Mouse (Mus musculus) kidney, postnatal 25 days (tissue): ENCODE data around the gene Sec16a.
"Not testable (repeated sequence)": the region's sequence is repeated elsewhere in the genome, so short reads cannot be mapped to it uniquely, and the experiment has no call there.

Experiments used
- DNase-seq, 2 experiments: peaks; one replicate each; pipeline ENCODE4 v3.0.0; 2021; ENCODE audit warnings: mixed read lengths in 2 of 2

Sec16a gene

DNA sequence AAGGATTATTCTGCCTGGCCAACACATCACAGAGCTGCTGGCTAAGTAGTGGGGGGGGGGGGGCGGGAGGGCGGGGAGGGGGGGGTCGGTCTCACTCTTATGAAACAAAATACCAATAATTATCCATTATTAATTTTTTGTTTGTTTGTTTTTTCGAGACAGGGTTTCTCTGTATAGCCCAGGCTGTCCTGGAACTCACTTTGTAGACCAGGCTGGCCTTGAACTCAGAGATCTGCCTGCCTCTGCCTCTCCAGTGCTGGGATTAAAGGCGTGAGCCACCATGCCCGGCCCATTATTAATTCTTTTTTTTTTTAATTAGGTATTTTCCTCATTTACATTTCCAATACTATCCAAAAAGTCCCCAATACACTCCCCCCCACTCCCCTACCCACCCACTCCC, 64.1 kb downstream of the Sec16a start:
- DNase-seq: not testable (repeated sequence)

DNA sequence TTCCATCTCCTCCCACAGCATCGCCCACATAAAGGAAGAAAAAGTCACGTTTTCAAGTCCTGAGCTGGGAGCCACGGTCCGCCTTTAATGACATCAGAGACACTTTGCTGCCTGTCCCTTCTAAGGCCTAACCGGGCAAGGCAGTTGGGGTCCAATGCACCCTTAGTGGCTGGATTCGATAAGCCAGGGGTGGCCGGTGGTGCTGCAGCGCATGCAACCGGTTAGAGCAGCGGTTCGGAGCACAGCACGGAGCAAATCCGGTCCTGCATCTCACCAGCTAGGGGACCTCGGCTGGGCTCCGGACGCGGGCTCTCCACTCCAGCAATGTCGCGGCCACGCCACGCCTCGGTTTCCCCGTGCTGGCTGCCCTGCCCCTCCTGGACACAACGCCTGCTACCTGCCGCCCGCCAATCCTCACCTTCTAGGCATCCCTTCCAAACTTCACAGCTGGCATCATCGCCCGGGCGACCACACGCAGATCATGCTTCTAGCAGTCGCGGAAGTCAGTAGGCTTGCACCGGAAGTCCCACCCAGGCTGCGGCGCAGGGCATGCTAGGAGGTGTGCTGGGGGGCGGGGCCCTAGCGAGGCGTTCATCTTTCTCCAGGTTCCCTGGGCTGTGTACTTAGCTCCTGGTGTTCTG, 64.8 kb downstream of the Sec16a start, which contains the start of gene Snapc4:
TSS of gene Snapc4 (minus strand) at position 523 of the 641 bp plus-strand sequence.
- DNase-seq: peak; percentile 91 to 95

DNA sequence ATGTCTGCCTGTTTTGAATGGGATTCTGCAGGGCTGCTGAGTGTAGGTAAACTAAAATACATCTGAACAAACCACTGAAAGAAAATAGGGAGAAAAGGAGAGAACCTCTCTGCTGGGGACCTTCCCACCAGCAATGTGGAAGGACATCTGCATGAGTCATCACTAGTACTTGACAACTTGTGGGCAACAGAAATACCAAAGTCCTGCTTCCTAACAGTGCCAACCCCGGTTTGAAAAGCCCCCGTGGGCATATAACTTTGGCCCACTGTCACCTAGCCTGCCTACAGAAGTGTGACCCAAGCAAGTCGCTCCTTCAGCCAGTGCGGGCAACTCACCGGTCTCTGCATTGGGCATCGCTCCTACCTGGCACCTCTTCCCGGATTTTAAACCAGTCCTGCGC, 72.6 kb downstream of the Sec16a start:
- no peak for DNase-seq

- DNase-seq: no peak
Observed at GRCm38 (mm10) chr2:26368572-26368971, 76.4 kb downstream of the Sec16a start.

DNA sequence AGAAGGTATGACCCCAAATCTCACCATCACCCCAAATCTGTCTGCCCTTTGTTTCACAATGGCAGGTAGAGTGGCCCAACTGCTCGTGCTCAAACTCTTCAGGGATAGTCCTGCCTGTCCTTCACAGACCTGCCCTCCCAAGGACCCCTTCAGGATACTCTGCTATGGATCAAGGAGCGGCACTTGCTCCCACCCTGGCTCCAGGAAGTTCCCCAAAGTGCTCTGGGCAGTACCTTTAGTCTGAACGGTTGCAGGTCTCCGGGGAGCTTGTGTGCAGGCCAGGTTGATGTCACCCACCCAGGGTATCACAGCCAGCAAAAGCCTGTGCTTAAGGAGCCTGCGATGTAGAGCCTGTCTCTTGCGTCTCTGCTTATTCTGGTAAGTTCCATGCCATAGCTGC, 77.1 kb downstream of the Sec16a start:
- no peak for DNase-seq

DNA sequence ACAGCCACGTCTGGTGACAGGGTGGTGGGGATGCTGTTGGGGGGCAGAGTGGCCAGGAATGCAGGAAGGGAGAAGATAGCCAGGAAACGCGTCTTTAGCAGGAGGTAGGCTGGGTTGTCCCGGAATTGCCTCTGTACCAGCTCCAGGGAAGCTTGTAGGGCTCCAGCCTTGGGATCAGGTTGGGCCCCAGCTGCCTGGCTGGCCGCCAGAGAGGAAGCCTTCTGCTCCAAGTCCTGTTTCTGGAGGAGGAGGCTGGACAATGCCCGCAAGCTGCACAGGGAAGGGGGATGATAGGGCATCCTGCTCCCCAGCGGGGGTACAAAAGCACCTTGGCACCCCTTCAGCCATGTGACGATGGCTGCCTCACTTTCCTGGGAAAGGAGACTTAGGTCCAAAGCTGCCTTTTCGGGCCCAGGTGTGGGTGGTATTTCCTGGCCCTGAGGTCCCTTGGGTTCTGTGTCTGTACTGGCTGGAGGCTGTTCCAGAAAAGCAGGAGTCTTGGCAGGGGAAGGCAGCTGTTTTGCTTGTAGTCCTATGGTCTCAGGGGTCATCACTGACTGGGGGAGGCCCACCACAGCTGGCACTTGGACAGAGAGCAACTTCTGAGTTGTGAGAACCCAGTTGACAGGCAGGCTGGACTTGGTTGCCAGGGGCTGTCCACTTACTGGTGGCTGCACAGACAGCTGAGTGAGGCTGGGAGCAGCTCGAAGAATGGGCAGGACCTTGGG, 80.1 kb downstream of the Sec16a start:
- DNase-seq: peak; percentile 81 to 83

DNA sequence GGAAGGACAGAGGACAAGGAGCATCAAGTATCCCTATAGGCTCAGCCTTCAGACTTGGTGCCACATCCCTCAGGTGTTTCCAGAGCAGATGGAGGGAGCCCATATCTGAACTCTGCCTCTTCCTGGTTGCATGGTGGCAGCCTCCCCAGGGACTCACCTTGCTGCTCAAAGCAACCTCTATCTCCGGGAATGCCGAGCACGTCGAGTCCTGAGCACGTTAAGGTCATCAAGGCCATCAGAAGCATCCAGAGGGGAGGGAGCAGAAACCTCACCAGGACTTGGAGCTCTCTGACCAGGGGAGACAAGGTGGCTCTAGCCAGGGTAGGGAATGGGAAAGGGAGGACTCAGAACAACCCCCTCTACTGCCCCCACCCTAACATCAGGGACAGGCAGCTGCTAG, 81.5 kb downstream of the Sec16a start:
- DNase-seq: no peak

GRCm38 (mm10) chr2:26362991-26363390, 82.0 kb downstream of the Sec16a start:
- no peak for DNase-seq

DNA sequence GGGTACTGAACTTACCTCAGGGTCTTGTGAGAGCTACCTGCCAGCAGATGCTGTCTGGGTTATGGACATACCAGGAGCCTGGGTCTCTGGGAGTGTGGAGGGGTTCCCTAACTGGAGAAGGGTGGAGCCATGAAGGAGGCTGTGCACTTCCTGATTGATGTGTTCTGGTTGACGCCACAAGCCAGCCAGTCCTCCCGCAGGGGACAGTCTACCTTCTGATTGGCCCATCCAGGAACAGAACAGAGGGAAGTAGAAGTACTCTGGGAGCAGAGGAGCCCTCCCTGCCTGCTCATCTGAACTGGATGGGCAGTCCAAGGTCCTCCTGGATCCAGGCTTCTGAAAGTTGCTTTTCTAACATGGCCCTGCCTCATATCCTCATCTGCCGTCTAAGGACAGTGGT, 84.2 kb downstream of the Sec16a start, which contains the start of gene Card9:
TSS of gene Card9 (minus strand) at position 147 of the 400 bp plus-strand sequence.
- no peak for DNase-seq

- DNase-seq: no peak
Observed at GRCm38 (mm10) chr2:26359983-26360382, 85.0 kb downstream of the Sec16a start.
